Mouse (Mus musculus) frontal cortex, adult 2 months (tissue): ENCODE measurements around the gene Tmem117. TPM values are rescaled to one million over a fixed set of nuclear protein-coding genes. Genes with fewer than 3 reads are reported as not detected.

Source experiments
- DNase-seq, 2 experiments: peaks; one replicate each; pipeline ENCODE4 v3.0.0; 2022; ENCODE audit warnings: low spot score in 1 of 2; ENCODE audit errors: extremely low spot score in 1 of 2
- polyA plus RNA-seq: library from polyadenylated mRNA; depleted of rRNA; stranded (reverse); fragments of >200 nt; gene quantifications from 2 replicates; pipeline ENCODE4 v1.2.3, GENCODE M21; 2012; rRNA removed

Tmem117 gene
- 6.1 and 6.4 TPM in 2 replicates for polyA plus RNA-seq

GRCm38 (mm10) chr15:94628830-94629601 is at the start of gene Tmem117:
Gene Tmem117 (plus strand): TSS chr15:94629232.
- DNase-seq: no peak

GRCm38 (mm10) chr15:94582000-94582593 is 46.9 kb upstream of the Tmem117 start:
- no peak for DNase-seq

GRCm38 (mm10) chr15:94583153-94583552 is 45.9 kb upstream of the Tmem117 start:
- no peak for DNase-seq

DNA sequence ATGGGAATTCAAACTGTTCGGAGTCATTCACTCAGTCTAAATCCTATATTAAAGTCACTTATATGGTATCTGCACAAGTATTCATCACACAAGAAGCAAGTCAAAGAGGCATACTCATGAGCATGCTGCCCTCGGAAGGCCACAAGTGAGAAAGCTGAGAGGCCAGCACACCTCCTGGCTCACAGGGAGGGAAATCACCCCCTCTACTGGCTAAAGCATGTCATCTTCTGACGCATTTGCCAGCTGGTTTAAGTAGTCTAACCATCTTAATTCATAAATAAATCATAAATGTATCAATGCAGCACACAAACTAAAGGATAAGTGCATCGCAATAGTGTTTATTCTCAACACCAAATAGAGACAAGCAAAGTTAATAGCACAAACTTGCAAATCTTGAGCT is 44.3 kb upstream of the Tmem117 start:
- DNase-seq: no peak

DNA sequence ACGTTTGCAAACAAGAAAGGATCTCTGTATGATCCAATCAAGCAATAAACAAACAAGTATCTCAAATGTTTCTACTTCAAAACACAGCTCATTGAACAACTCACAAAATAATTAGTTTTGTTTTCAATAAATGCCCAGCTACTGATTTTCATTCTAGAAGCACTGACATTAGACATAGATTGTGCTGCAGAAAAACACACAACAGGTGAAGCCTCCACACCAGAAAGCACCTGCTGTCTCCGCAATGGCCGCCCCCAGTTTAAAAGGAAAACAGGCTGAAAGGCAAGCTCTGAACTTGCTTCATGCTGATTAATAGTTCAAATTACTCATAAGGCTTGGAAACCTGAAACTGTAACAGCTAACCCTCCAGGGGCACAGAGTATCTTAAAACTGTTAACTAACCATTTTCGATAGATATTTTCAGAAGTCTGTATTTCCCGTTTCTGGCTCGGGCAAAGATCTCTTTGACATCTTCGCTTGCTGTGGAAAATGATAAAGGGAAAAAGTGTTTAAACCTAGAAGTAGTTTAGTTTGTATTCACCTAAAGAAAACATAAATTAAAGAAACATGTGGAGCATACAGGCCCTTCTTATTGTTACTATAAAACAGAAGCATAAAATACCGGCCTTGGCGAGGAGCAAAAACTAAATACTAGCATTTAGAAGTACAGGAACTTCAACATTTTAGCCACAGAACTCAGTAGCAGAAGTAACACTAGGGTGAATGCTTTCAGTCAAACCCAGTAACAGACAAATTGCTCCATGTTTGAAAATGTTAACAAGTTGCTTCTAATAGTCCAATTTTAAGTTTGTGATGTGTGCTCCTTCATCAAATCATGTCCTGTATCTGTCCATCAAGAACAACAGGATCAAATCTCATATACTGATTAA is 41.0 kb upstream of the Tmem117 start:
- no peak for DNase-seq

- peak; percentile 95 to 98 for DNase-seq
Observed at GRCm38 (mm10) chr15:94589219-94590075, 39.6 kb upstream of the Tmem117 start, which contains the start of gene Twf1. Gene Twf1 (minus strand): TSS chr15:94589889.

DNA sequence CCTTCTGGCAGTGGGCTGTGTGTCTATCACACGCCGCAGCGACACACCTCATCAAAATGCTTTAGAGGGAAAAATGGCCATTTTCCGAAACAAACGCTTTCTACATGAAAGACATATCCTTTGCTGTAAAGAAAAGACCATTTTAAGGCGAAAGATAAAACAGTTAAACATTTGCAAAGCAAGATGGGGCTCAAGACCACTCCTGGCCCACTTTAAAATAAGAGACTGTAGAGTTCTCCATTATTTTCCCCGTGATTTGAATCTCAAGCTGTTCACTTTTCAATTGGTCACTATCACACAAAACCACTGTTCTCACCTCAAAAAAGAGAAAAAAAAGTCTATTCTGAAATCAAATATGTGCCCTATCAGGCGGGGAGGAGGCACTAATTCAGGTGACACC is 38.9 kb upstream of the Tmem117 start:
- no peak for DNase-seq

GRCm38 (mm10) chr15:94591356-94591755 is 37.7 kb upstream of the Tmem117 start:
- no peak for DNase-seq

- DNase-seq: no peak
Observed at GRCm38 (mm10) chr15:94593586-94593985, 35.4 kb upstream of the Tmem117 start.

DNA sequence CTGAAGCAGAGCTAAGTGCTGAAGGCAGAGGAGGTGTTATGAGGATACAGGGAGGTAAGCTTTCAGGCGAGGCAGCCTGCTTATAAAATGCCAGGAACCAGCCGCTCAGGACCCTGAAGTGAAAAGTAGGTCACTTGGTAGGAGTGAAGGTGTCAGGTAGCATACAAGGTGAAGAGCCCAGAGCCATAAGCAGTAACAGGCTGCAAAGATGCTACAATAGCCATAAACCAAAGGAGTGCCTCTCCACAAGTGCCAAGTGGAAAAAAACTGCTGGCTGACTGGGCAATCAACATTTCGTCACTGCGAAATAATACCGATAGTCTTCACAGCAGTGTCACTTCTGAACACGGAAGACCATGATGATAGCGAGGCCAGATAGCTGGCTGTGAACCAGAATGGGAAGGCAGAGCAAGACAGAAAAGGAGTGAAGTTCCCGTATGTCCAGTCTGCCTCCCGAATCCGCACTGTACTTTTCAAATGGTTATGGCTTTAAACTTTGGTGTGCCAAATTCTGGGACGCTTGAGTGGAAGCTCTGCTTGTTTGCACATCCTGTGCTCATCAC is 28.8 kb upstream of the Tmem117 start:
- DNase-seq: no peak

GRCm38 (mm10) chr15:94601339-94601738 is 27.7 kb upstream of the Tmem117 start:
- peak in 1 of 2 experiments; percentile 57 for DNase-seq

DNA sequence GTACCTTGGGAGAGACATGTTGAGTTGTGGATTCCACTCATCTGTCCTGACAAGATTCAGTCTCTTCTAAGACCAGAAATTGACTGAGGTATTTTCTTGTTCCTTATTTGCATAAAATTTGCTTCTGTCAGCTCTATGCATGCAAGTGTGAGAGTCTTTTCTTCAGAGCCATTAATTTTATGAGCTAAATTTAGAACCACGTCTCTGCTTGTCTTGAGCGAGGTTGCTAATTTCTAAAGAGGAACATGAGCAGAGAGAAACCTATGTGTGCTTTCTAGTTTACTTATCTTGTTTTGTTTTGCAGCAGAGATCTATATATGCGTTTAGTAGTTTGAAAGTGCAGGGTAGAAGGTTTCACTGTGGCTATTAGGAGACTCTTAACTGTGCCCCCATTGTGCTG is 26.6 kb upstream of the Tmem117 start:
- DNase-seq: no peak

DNA sequence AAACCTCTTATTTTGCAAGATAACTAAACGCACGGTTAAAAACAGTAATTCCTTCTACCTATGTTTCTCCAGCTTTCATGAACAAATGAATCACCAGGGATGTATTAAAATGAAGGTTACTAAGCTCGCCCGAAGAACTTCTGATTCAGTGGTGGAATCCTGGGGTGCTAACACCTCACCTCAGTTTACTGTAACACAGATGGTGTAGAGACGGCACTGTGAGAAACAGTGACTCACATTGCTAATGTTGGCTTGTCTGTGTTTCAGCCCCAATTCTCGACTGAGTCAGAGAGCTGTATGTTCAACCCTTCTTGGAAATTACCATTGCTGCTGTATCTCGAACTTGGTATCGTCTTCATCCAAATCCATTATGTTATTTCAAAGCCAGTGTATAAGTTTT is 21.3 kb upstream of the Tmem117 start:
- peak; percentile 28 to 77 for DNase-seq

- no peak for DNase-seq
Observed at GRCm38 (mm10) chr15:94616036-94616435, 13.0 kb upstream of the Tmem117 start.

DNA sequence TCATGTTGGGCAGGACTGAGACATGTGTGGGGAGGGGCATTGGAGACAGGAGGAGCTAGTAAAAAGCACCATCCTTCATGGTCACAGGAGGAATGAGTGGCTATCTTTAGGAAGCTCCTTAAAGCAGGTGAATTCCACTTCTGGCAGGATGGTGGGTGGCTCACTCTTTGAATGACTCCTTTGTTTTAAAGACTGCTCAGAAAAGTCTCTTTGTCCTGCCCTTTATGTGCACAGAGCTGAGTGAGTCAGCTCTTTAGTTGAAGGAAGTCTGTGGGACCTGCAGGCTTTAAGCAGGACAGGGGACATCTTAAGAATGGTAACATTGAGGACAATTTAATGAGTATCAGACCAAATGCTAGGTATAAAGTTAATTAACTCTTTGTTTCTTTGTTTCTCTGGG is 8.1 kb upstream of the Tmem117 start:
- no peak for DNase-seq

DNA sequence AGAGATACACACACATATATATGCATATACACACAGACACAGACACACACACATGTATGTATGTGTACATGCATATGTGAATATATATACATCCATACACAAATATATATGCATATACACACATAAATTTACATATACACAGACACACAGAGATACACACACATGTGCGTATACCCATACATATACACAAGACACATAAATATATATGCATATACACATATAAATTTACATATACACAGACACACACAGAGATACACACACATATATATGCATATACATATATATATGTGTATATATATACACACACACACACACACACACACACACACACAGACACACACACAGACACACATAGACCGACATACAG is 586 bp upstream of the Tmem117 start:
- no peak for DNase-seq

DNA sequence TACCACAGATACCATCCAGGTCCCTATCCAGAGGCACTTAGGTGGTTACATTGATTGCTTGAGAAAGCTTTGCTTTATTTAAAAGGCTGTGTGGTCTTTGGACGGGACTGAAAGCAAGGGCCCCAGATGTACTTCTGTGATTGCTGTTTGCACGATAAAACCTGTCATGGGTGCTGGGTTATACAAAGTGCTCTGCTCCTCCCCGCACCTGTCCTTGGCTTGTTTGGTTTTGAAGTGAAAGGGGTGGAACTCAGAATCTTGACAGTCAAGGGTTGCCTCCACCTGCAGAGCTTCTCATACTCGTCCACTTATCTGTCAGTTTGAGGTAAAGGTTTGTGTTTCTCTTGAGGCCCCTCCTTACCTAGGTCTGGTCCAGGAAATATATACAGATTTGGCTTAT is 1.5 kb downstream of the Tmem117 start:
- DNase-seq: no peak

GRCm38 (mm10) chr15:94634524-94634923 is 5.5 kb downstream of the Tmem117 start:
- DNase-seq: no peak

DNA sequence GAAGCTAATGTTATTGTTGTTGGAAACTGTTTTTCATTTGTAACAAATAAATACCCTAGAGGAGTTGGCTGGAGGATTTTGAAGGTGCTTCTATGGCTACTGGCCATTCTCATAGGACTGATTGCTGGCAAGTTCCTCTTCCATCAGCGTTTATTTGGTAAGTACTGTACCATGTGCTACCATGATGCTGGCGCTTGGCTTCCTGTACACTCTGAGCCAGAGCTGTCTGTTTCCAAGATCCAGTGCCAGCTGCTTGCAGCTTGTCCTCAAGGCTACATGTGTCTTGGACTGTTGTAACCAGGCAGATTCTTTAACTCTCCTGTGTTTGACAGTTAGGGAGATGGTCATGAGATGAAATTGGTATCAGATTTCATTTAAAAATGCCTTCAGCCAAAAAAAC is 9.2 kb downstream of the Tmem117 start:
- no peak for DNase-seq

- DNase-seq: no peak
Observed at GRCm38 (mm10) chr15:94639126-94639525, 10.1 kb downstream of the Tmem117 start.
